Mouse (Mus musculus) thymus, postnatal 36 days (tissue): ENCODE data around the gene Dusp13.

ENCODE experiments used
- DNase-seq, 2 experiments: peaks; one replicate each; pipeline ENCODE4 v3.0.0; 2022; ENCODE audit warnings: mixed read lengths in 2 of 2

Dusp13 gene

GRCm38 (mm10) chr14:21747436-21748141, 3.4 kb downstream of the Dusp13 start:
- no peak for DNase-seq

GRCm38 (mm10) chr14:21746846-21747245, 4.1 kb downstream of the Dusp13 start:
- DNase-seq: no peak

GRCm38 (mm10) chr14:21746251-21746650, 4.7 kb downstream of the Dusp13 start:
- no peak for DNase-seq

GRCm38 (mm10) chr14:21745149-21745548, 5.8 kb downstream of the Dusp13 start:
- no peak for DNase-seq

GRCm38 (mm10) chr14:21744169-21744568, 6.8 kb downstream of the Dusp13 start:
- DNase-seq: no peak

- DNase-seq: no peak
Measured at GRCm38 (mm10) chr14:21742441-21742840, 8.5 kb downstream of the Dusp13 start.

GRCm38 (mm10) chr14:21741786-21742185, 9.2 kb downstream of the Dusp13 start:
- peak; percentile 61 to 71 for DNase-seq

GRCm38 (mm10) chr14:21741314-21741713, 9.7 kb downstream of the Dusp13 start:
- DNase-seq: no peak

GRCm38 (mm10) chr14:21740345-21740744, 10.6 kb downstream of the Dusp13 start:
- DNase-seq: no peak

- no peak for DNase-seq
Measured at GRCm38 (mm10) chr14:21733131-21733905, 17.7 kb downstream of the Dusp13 start.

- no peak for DNase-seq
Measured at GRCm38 (mm10) chr14:21729936-21730335, 21.0 kb downstream of the Dusp13 start.

GRCm38 (mm10) chr14:21729031-21729732, 21.8 kb downstream of the Dusp13 start:
- no peak for DNase-seq

- no peak for DNase-seq
Measured at GRCm38 (mm10) chr14:21722021-21722698, 28.8 kb downstream of the Dusp13 start.

- DNase-seq: no peak
Measured at GRCm38 (mm10) chr14:21720430-21721205, 30.4 kb downstream of the Dusp13 start.

- no peak for DNase-seq
Measured at GRCm38 (mm10) chr14:21719646-21720383, 31.2 kb downstream of the Dusp13 start.

- DNase-seq: no peak
Measured at GRCm38 (mm10) chr14:21714486-21714885, 36.5 kb downstream of the Dusp13 start, which contains the start of gene Dupd1. Gene Dupd1 (minus strand): TSS chr14:21714576.

- DNase-seq: no peak
Measured at GRCm38 (mm10) chr14:21711231-21711630, 39.8 kb downstream of the Dusp13 start.

- no peak for DNase-seq
Measured at GRCm38 (mm10) chr14:21709545-21709944, 41.4 kb downstream of the Dusp13 start.

- no peak for DNase-seq
Measured at GRCm38 (mm10) chr14:21706759-21707571, 44.0 kb downstream of the Dusp13 start.

- no peak for DNase-seq
Measured at GRCm38 (mm10) chr14:21705462-21705861, 45.5 kb downstream of the Dusp13 start.
